Mouse (Mus musculus): Measurements from ENCODE around the gene Umodl1.

Gene Umodl1

DNA sequence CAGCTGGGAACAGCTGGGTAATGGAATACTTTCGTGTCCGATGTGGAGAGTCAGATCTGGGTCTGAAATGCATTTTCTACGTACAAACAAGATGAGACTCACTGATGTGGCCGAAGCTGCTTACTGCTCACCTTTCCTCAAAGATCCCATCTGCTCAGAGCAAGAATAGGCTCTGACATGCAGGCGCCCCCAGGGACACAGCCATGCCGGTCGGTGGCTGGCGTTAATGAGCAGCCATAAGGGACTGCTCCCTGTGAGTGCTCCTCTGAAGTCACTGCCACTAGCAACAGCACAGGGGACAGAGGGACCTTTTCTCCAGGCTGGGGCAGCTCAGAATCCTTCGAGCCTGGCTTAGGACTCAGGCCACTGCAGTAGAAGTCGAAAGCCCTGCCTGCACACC lies at the start of gene Umodl1:
TSS of gene Umodl1 (plus strand) at position 301 of the 400 bp plus-strand sequence.
- no peak for DNase-seq

DNA sequence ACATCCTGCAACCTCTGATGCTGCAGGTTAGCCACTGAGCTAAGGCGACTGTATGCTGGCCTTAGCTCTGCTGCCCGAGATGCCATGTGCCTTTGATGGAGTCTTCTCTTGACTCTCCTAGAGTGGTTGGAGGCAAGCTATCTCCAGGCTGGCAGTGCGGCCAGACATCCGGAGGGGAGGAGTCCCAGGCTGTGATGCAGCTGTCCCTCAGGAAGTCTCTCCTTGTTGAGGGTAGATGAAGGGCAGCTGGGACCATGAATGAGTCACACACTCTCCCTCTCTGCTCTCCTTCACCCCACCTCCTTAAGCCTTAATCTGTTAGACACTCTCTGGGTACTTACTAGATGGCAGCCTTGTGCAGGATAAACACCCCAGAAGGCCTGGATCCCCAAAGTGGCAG lies 46.9 kb upstream of the Umodl1 start:
- DNase-seq = no peak

DNA sequence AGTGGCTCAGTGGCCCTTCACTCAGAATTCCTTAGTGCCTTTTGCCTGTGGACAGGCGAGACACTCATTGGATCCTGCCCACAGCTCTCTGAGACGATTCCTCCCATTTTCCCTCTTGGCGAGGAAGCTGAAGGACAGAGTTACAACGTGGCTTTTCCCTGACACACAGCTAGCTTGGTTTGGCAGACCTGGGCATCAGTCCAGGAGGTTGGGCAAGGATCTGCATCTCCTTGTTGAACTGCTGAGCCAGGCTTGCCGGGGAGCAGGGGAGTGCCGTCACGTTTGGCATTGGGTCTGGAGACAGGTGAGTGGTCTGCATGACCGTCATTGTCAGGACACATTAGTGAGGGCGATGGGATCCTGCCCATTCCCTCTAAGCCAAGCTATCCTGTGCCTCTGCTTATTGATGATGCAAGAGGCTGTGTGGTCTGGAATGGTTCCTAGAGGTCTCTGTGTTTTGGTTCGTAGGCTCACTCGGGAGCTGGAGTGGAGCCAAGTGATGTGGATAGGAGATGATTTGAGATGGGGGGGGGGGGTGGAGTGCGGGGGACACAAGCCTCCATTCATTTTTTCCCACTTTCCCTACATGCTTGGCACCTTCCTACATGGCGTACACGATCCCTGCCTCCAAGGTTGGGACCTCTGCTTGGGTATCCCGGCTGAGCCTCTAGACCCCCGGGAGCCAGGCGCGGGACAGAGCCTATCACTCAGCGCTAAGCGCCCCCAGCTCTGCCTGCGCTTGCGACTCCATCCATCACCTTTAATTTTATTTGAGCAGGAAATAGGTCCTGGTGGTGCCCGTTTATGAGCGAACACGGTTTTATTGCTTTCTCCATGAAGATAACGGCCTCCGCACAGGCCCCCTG lies 43.3 kb upstream of the Umodl1 start:
- DNase-seq = peak; percentile 37 to 45

DNA sequence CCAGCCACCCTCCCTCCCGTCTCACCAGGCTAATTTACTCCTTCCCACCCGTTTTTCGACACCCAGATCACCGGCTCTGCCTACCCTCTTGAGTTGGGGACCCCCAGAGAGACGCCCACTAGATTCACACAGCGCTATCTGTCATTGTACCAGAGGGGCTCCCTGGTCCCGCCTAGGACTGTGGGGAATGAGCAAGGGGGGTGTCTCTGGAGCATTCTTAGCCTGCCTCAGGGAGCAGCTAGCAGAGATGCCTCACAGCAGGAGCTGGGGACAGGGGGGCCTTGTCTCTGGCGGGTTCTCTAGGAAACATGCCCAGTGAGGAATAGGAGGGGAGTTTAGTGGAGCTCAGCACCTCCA lies 42.7 kb upstream of the Umodl1 start:
- no peak for DNase-seq

DNA sequence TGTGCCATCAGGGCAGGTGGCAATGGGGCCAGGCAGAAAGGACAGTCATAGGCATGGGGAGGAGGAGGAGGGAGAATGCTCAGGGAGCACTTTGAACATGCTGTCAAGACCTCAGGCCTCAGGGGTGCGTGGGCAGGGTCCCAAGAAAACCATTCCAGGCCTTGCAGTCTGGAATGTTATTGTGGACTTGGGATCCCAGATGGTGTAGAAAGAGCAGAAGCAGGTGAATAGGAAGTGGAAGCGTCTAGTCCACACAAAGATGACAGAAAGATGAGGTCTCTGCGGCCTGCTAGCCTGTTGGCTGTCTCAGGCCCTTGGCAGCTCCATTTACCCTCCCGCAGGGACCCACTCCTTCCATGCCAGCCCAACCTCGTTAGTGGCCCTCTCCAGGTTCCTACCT lies 41.9 kb upstream of the Umodl1 start:
- DNase-seq = no peak

DNA sequence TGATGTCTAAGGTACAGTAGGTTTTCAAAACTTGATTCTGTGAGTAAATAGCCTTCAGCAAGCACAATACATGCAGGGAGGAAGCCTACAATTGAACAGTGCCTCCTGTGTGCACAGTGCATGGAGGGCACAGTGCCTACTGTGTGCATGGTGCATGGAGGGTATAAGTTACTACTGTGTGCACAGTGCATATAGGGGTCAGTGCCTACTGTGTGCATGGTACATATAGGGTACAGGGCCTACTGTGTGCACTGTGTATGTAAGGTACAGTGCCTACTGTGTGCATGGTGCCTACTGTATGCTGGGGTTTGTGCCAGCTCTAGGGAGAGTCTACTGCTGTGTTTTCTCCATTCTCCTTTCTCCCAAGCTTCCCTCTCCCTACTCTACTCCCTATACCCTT lies 40.2 kb upstream of the Umodl1 start:
- DNase-seq = no peak

DNA sequence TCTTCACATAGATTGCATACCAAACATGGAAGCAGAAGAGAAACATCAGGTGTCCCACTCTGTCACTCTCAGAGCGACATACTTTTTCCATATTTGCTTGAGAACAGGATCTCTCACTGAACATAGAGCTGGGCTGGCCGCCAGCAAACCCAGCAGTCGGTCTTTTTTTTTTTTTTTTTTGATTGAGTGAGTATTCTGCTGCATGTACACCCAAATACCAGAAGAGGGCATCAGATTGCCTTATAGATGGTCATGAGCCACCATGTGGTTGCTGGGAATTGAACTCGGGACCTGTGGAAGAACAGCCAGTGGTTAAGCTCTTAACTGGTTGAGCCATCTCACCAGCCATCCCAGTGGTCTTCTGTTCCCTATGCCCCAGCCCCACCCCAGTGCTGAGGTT lies 30.9 kb upstream of the Umodl1 start:
- no peak for DNase-seq

DNA sequence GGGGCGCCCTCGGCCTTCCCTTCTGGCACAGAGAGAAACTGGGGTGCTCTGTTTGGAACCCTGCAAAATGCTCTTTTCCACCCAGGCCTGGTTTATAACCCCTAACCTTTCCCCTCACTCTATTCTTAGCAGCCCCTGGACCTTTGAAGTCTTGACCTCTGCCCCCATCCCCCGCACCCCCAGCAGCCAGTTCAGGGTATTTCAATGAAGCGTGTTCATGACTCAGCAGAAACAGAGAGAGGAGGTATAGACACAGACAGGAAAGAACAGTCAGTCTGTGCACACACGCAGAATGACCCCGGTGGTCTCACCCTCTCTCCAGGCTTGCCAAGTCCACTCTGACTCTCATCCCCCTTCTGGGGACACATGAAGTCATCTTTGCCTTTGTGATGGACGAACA lies 23.6 kb upstream of the Umodl1 start:
- DNase-seq = no peak

DNA sequence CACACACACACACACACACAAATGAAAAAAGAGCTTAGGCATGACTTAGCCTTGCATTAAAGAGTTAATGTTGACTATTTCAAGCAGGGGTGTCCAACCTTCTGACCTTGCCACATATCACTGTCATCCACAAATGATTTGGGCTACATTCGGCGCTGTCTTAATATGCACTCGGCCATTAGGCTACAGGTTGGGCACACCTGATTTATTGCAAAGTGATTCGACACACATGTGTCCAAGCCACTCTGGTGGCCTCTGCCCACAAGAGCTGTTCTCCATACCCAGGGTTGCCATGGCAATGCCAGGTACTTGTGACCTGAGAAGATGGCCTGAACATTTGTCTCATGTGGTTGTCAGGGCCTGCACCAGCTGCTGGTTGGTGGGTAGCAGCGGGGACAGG lies 21.6 kb upstream of the Umodl1 start:
- DNase-seq = no peak

DNA sequence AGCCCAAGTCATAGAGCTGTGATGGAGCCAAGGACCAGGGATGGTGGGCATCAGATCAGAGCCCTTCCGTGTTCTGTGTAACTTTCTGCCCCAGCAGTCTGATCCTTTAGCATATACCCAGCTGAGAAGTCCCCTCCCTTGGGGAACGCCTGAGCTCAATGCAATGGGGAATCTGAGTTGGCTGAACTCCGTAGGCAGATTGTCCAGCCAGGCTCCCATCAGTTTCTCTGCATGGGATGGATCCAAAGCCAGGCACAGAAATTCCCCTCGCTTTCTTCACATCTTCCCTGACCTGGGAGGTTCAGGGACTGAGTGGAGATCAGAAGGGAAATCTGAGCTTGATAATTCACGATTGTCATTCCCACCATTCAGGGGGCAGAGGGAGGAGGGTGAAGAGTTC lies 19.1 kb upstream of the Umodl1 start:
- peak in 1 of 2 experiments; percentile 14 for DNase-seq

DNA sequence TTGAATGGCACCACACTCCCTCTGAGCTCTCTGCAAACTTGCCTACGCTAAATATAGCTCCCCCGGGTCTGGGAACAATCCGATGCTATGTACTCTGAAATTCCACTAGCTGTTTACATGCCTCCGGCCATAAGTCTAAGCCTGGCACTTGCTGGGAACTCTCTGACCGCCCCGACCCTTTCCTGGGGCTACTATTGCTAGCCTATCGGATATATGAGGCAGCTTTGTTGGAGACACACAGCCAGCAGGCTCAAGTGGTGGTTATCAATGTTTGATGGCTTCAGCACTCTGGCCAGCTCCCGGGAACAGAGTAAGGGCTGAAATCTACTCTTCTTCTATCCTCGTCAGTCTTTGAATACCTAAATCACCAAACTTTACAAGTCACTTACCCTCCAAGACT lies 15.9 kb upstream of the Umodl1 start:
- DNase-seq = no peak

DNA sequence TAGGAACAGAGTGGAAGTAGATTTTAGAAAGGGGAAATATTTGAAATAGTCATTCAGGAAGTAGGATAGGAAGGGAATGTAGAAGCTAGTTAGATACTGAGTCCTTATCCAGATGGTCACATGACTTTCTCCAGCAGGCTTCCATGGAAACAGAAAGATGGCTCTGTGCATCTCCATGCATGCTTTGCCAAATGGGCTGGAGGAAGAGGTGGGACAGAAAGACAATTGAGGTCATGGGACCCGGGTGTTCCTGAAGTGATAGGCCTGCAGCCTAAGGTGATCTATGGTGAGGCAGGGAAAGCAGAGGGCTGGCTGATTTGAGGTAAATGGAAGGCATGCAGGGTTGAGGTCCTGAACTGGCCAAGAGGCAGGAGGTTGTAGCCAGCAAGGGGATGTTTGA lies 6.1 kb upstream of the Umodl1 start:
- DNase-seq = no peak

DNA sequence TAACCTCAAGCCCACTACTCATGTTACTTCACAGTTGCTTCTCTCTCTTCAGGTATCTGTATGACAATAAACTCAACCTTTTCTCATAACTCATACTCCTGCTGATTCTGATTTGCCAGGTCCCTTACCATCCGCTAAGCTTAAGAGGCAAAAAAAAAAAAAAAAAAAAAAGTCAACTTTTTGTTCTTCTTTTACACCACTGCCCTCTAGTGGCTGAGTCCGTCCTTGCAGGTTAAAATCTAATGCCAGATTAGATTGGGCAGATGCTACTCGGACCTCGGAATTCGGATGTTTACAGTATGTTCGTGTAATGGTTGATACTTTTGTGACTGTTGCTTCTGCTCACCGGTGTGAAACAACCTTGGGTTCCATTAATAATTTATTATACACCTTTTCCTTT lies 3.7 kb upstream of the Umodl1 start:
- peak; percentile 68 to 78 for DNase-seq

DNA sequence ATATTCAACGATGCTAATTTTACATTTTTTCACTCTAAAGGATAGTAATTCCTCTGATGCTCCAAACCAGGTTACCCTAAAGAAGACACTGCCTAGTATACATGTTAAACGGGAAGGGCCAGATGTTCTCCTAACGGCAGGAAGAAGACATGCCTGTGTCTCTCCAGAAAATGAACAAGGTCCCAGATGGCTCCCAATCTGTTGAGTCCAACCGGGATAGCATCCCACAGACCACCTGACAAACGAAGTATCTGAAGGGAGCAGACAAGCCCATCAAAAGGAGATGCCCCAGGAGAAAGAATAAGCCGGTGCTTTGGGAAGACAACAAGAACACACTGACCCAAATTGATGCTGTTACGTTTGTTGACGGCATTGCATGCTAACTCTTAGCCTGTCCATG lies 2.8 kb upstream of the Umodl1 start:
- no peak for DNase-seq

DNA sequence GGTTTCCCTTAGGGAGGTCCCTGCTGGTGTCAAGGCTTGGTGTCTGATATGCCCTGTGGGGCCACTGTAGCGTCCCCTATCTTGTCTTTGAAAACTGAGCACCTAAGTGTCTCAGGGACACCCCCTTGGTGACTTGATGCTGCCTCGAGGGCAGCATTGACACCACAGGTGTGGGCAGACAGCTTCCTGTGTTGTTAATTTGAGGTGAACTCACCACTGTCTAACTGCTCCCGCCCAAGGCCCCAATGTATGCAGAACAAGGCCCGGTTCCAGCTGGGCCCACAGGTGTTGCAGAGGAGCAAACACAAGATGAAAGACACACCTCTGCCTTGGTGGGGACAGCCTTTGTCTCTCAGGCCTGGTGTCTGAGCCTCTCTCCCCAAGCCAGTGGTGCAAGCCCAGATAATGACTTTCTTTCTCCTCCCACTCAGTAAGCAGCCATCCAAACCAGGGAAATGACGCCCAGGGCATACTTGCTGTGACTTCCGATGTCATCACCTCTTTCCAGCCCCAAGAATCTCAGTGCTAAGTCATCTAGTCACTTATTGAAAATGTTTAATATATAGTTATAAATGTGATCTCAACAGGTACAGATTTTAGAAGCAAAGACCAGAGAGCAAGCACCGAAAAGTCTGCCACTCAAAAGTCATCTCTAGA lies 7.6 kb downstream of the Umodl1 start:
- no peak for DNase-seq

DNA sequence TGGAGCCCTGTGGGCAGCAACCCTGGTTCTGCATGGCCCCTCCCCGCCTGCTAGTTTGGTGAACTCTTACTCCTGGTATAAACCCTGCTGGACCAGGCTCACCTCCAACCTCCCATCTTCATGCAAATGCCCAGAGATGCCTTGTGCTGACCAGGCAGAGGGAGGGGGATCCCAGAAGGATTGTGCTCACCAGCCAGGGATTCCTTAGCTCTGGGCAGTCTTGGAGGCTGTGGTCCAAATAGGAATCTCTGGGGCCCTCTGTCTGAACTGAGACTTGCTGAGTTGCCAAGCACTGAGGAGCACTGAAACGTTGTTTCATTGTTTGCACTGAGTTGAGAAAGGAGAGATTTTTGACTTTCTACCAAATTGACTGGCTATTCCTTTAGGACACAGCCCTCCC lies 8.4 kb downstream of the Umodl1 start:
- no peak for DNase-seq

DNA sequence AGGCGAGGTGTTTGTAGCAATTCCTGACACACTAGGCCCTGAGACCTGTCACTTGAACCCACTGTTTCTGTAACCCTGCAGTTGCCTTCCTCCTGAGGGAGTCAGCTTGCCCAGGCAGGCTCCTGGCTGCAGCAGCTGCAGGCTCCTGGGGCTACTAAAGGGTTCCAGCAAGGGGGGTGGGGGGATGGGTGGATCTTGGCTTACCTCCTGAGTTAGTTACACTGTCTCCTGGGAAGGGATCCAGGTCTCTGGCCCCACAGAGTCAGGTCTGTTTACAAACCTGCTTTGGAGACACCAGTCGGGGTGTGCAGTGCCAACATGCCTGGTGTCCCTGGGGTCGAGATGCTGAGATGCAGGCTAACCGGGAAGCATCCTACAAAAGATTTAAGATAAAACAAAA lies 15.5 kb downstream of the Umodl1 start:
- peak; percentile 16 to 20 for DNase-seq

DNA sequence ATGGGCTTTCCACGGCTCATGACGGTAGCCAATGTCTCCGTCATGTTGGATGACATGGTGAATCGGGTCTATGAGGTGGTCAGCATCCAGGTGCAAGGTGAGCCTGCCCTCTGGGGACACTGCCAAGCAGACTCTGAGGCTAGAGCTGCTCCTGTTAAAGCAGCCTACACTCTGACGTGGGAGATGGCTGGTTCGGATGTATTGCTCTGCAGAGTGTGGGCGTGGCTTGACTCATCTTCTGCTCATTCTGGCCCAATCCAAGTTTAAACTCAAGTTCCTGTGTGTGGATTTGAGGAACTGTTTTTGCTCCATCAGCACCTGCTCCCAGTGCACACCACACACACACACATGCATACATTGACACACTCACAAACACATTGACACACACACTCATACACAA lies 17.4 kb downstream of the Umodl1 start:
- no peak for DNase-seq

DNA sequence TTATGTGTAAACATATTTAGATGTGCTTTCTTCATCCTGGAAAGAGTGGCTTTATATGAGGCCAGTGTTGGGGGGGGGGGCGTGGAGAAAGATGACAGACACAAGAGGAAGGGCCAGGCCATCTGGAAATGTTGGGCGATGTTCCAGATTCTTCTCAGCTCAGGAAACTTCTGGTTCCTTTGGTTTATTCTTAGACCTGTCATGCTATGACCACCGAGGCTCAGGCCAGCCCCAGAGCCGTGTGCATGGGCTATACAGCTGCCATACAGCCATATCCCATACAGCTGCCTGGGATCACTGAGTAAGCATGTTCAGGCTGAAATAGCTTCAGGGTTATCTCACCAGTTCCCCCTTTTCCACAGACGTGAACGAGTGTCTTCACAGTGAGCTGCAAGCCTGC lies 18.9 kb downstream of the Umodl1 start:
- no peak for DNase-seq

DNA sequence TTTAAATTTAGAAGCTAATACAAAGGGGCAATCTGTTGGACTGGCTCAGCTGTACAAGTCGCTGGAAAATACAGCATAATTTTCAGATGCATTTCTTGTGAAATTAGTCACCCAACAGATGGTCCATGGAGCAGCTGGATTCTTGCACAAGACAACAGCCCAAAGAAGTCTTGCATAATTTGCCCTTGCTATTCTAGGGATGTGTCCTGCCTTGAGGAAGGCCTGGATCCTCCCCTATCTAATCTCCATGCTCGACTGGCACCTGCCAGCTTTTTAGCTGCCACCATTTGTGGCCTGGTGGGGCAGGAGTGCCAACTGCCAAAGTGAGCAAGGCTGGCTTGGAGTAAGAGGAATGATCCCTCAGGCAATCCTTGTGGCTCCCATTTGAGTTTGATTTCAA lies 22.9 kb downstream of the Umodl1 start:
- DNase-seq = no peak

DNA sequence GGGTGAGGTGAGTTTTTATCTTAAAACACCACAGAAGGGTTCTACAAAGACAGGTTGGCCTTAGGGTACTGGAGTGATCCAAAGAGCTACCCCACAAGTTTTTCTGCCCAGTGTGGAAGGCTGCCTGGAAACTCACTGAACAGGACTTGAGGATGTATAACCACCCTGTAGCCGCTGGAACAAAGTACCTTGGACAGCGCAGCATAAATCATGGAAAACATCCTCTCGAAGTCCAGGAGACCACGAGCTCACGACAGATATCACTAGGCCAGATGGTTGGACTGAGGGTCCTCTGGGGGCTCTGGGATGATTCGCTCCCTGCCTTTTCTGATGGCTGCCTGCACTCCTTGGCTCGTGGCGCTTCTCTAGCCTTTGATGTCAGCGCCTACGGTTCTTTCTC lies 24.1 kb downstream of the Umodl1 start:
- DNase-seq = no peak

DNA sequence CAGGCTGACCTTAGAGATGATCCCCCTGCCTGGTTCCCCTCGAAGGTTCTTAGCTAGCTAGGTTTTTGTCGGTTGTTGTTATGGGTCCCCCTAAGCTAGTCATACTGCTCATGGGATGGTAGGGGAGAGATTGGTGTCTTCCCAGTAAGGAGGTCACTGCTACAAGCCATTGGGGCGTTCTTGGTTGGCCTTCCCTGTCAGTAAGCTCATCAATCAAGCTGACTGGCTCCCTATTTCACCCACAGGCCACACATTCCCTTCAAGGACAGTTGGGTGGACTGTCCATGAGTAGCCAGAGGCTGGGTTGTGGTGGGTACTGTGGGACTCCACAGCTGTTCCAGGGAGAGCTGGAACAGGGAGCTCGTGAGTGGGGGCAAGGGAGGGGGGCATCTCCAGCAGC lies 29.1 kb downstream of the Umodl1 start:
- DNase-seq = no peak

DNA sequence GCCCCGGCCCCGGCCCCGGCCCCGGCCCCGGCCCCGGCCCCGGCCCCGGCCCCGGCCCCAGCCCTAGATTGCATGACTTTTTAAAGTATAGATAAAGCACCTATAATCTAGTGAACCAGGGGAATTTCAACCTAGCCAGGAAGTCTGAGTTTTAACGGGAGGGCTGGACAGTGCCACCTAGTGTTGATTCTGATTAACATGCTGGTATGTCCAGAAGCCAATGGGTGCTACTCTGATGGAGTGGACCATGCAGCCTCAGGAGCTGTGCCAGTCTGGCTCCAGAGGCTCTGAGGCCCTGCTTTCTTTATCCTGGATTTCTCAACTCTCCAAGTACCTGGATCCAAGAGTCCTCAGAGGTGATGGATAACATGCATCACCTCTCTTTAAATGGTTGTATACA lies 35.8 kb downstream of the Umodl1 start:
- DNase-seq = peak; percentile 17 to 25

DNA sequence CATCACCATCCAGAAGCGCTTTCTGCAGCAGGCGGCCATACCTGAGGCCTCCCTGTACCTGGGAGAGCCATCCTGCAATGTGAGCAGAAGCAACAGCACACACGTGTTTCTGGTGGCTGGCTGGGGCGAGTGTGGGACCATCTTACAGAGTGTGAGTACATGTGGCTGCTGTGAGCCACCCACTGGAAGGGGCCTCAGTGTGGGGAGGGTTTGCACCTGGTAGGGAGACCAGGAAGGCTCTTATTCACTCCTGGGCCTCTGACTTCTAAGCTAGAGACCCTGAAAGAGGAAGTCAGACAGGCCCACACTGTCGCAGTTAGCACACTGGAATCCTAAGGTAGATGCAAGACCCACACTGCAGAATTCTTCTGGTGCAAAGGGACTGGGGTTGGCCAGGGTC lies 41.9 kb downstream of the Umodl1 start:
- DNase-seq = no peak

DNA sequence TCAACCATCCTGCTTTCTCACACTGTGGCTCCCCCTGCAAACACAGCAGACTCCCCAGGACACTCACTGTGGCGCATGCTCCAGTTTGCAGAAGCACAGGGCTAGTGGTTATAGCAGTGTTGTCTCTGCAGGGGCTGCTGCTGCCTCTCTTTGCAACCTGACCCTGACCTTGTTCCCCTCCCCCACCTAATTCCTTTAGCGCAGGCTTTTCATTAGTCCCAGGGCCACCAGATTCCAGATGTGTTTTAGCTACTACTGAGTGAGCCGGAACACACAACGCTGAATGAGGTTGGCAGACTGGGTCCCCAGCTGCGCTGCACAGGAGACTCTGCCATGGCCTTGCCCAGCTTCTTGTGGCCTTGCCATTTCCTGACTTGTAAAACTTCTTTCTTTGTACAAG lies 46.5 kb downstream of the Umodl1 start:
- no peak for DNase-seq

Measured in cerebellum, postnatal 36 days (tissue).